Mouse (Mus musculus): ENCODE measurements around the gene Sar1b.
"Not testable (repeated sequence)": the region's sequence is repeated elsewhere in the genome, so short reads cannot be mapped to it uniquely, and the experiment has no call there.

Gene Sar1b

GRCm38 (mm10) chr11:51763213-51763907, at the start of gene Sar1b, which contains the start of gene Sec24a:
Gene Sar1b (plus strand): TSS chr11:51763687.
Gene Sec24a (minus strand): TSS chr11:51763634.
- peak; percentile 80 for DNase-seq (ENCODE audit: low spot score)

GRCm38 (mm10) chr11:51721066-51721465, 42.4 kb upstream of the Sar1b start:
- no peak for DNase-seq (ENCODE audit: low spot score)

GRCm38 (mm10) chr11:51732883-51733282, 30.6 kb upstream of the Sar1b start:
- DNase-seq (ENCODE audit: low spot score) = no peak

GRCm38 (mm10) chr11:51734218-51734617, 29.3 kb upstream of the Sar1b start:
- DNase-seq (ENCODE audit: low spot score) = not testable (repeated sequence)

- DNase-seq (ENCODE audit: low spot score) = no peak
Observed at GRCm38 (mm10) chr11:51738651-51739403, 24.7 kb upstream of the Sar1b start.

- DNase-seq (ENCODE audit: low spot score) = no peak
Observed at GRCm38 (mm10) chr11:51740701-51741100, 22.8 kb upstream of the Sar1b start.

GRCm38 (mm10) chr11:51746096-51746495, 17.4 kb upstream of the Sar1b start:
- no peak for DNase-seq (ENCODE audit: low spot score)

GRCm38 (mm10) chr11:51751623-51752225, 11.8 kb upstream of the Sar1b start:
- not testable (repeated sequence) for DNase-seq (ENCODE audit: low spot score)

GRCm38 (mm10) chr11:51755621-51756311, 7.7 kb upstream of the Sar1b start:
- no peak for DNase-seq (ENCODE audit: low spot score)

GRCm38 (mm10) chr11:51756352-51756771, 7.1 kb upstream of the Sar1b start:
- DNase-seq (ENCODE audit: low spot score) = peak; percentile 93

- DNase-seq (ENCODE audit: low spot score) = no peak
Observed at GRCm38 (mm10) chr11:51757023-51757422, 6.5 kb upstream of the Sar1b start.

- no peak for DNase-seq (ENCODE audit: low spot score)
Observed at GRCm38 (mm10) chr11:51757625-51758024, 5.9 kb upstream of the Sar1b start.

GRCm38 (mm10) chr11:51758207-51758606, 5.3 kb upstream of the Sar1b start:
- DNase-seq (ENCODE audit: low spot score) = not testable (repeated sequence)

- no peak for DNase-seq (ENCODE audit: low spot score)
Observed at GRCm38 (mm10) chr11:51759251-51759650, 4.2 kb upstream of the Sar1b start.

GRCm38 (mm10) chr11:51759941-51760657, 3.4 kb upstream of the Sar1b start:
- DNase-seq (ENCODE audit: low spot score) = no peak

- no peak for DNase-seq (ENCODE audit: low spot score)
Observed at GRCm38 (mm10) chr11:51761241-51761640, 2.2 kb upstream of the Sar1b start.

GRCm38 (mm10) chr11:51763955-51764354, 468 bp downstream of the Sar1b start:
- no peak for DNase-seq (ENCODE audit: low spot score)

- no peak for DNase-seq (ENCODE audit: low spot score)
Observed at GRCm38 (mm10) chr11:51764816-51765215, 1.3 kb downstream of the Sar1b start.

- no peak for DNase-seq (ENCODE audit: low spot score)
Observed at GRCm38 (mm10) chr11:51767579-51768220, 4.2 kb downstream of the Sar1b start.

GRCm38 (mm10) chr11:51768296-51768695, 4.8 kb downstream of the Sar1b start:
- no peak for DNase-seq (ENCODE audit: low spot score)

- DNase-seq (ENCODE audit: low spot score) = no peak
Observed at GRCm38 (mm10) chr11:51775507-51775906, 12.0 kb downstream of the Sar1b start.

All from urinary bladder, postnatal 25 days (tissue).